Mouse (Mus musculus): ENCODE measurements around the gene Naa25.

- peak; percentile 20; the same call in 1 of the 2 replicates for TF ChIP-seq CTCF (IDR thresholded peaks at IDR 0.05; ENCODE audit: low read depth, low read length)
- no peak for TF ChIP-seq POLR2A (IDR thresholded peaks at IDR 0.05; ENCODE audit: borderline replicate concordance, low read depth, low read length)
Observed at GRCm38 (mm10) chr5:121443548-121443947, 45.8 kb downstream of the Naa25 start.
